Mouse (Mus musculus): ENCODE results near the gene Fam155a. TPM values are rescaled to one million over a fixed set of nuclear protein-coding genes. Genes with fewer than 3 reads are reported as not detected.
"Not testable (repeated sequence)": the region's sequence is repeated elsewhere in the genome, so short reads cannot be mapped to it uniquely, and the experiment has no call there.

Fam155a gene
- not detected for total RNA-seq (2021)

GRCm38 (mm10) chr8:9770999-9771605 is at the start of gene Fam155a:
Gene Fam155a (minus strand): TSS chr8:9771161.
- no peak for DNase-seq

GRCm38 (mm10) chr8:9813273-9813946 is 42.4 kb upstream of the Fam155a start:
- no peak for DNase-seq

GRCm38 (mm10) chr8:9810955-9811530 is 40.1 kb upstream of the Fam155a start:
- no peak for DNase-seq

- no peak for DNase-seq
Measured at GRCm38 (mm10) chr8:9808596-9808995, 37.6 kb upstream of the Fam155a start.

GRCm38 (mm10) chr8:9805676-9806075 is 34.7 kb upstream of the Fam155a start:
- DNase-seq, result no peak

- DNase-seq, result not testable (repeated sequence)
Measured at GRCm38 (mm10) chr8:9800346-9800745, 29.4 kb upstream of the Fam155a start.

- DNase-seq, result no peak
Measured at GRCm38 (mm10) chr8:9799923-9800322, 29.0 kb upstream of the Fam155a start.

- no peak for DNase-seq
Measured at GRCm38 (mm10) chr8:9797514-9797913, 26.6 kb upstream of the Fam155a start.

GRCm38 (mm10) chr8:9795724-9796123 is 24.8 kb upstream of the Fam155a start:
- no peak for DNase-seq

- no peak for DNase-seq
Measured at GRCm38 (mm10) chr8:9793351-9793750, 22.4 kb upstream of the Fam155a start.

GRCm38 (mm10) chr8:9780332-9780731 is 9.4 kb upstream of the Fam155a start:
- no peak for DNase-seq

- no peak for DNase-seq
Measured at GRCm38 (mm10) chr8:9778148-9778547, 7.2 kb upstream of the Fam155a start.

- DNase-seq, result no peak
Measured at GRCm38 (mm10) chr8:9776818-9777217, 5.9 kb upstream of the Fam155a start.

- no peak for DNase-seq
Measured at GRCm38 (mm10) chr8:9772519-9772840, 1.5 kb upstream of the Fam155a start.

GRCm38 (mm10) chr8:9771606-9772518 is 901 bp upstream of the Fam155a start:
- DNase-seq, result no peak

GRCm38 (mm10) chr8:9770261-9770998 is 531 bp downstream of the Fam155a start:
- DNase-seq, result no peak

GRCm38 (mm10) chr8:9769061-9769460 is 1.9 kb downstream of the Fam155a start:
- DNase-seq, result peak; percentile 82

GRCm38 (mm10) chr8:9735169-9735568 is 35.8 kb downstream of the Fam155a start:
- no peak for DNase-seq

- no peak for DNase-seq
Measured at GRCm38 (mm10) chr8:9709791-9710190, 61.2 kb downstream of the Fam155a start.

- no peak for DNase-seq
Measured at GRCm38 (mm10) chr8:9707433-9707832, 63.5 kb downstream of the Fam155a start.

GRCm38 (mm10) chr8:9694794-9695193 is 76.2 kb downstream of the Fam155a start:
- no peak for DNase-seq

- DNase-seq, result no peak
Measured at GRCm38 (mm10) chr8:9692370-9692769, 78.6 kb downstream of the Fam155a start.

All from heart, postnatal 4 days (tissue).